Mouse (Mus musculus): ENCODE results near the gene Itga6. TPM values are rescaled to one million over a fixed set of nuclear protein-coding genes. Genes with fewer than 3 reads are reported as not detected.

The Itga6 gene
- polyA plus RNA-seq, 1 experiment = 0.03 TPM

- Histone ChIP-seq H3K27me3 (ENCODE audit: control insufficient read depth) (no peaks in the 10 kb centered on the region), H3K4me3 (replicated peaks) (no peak overlapping the region), H3K36me3 (ENCODE audit: control insufficient read depth) (no peaks in the 10 kb centered on the region), H3K9me3 (ENCODE audit: control insufficient read depth, low read length) (no peaks in the 10 kb centered on the region), H3K4me1 (ENCODE audit: control insufficient read depth) (no peaks in the 10 kb centered on the region)
- TF ChIP-seq TAL1 (IDR thresholded peaks at IDR 0.05; ENCODE audit: low read length) = no peak
- TF ChIP-seq GATA1 (IDR thresholded peaks at IDR 0.05; ENCODE audit: low read length) = no peak
Observed at GRCm38 (mm10) chr2:71728796-71729195, 16.6 kb upstream of the Itga6 start.

- TF ChIP-seq TAL1 (IDR thresholded peaks at IDR 0.05; ENCODE audit: low read length) (no peak), GATA1 (IDR thresholded peaks at IDR 0.05; ENCODE audit: low read length) (no peak)
- H3K4me1 ChIP-seq (ENCODE audit: control insufficient read depth) = no peaks in the 10 kb centered on the region
- no peak overlapping the region for H3K4me3 ChIP-seq (replicated peaks)
- no peaks in the 10 kb centered on the region for H3K36me3 ChIP-seq (ENCODE audit: control insufficient read depth)
- no peaks in the 10 kb centered on the region for H3K9me3 ChIP-seq (ENCODE audit: control insufficient read depth, low read length)
- H3K27me3 ChIP-seq (ENCODE audit: control insufficient read depth) = no peaks in the 10 kb centered on the region
Observed at GRCm38 (mm10) chr2:71730623-71731612, 14.5 kb upstream of the Itga6 start.

GRCm38 (mm10) chr2:71734792-71735392 lies 10.5 kb upstream of the Itga6 start:
- TF ChIP-seq TAL1 (IDR thresholded peaks at IDR 0.05; ENCODE audit: low read length) (no peak), GATA1 (IDR thresholded peaks at IDR 0.05; ENCODE audit: low read length) (no peak)
- Histone ChIP-seq H3K27me3 (ENCODE audit: control insufficient read depth) (no peaks in the 10 kb centered on the region), H3K4me1 (ENCODE audit: control insufficient read depth) (no peaks in the 10 kb centered on the region), H3K4me3 (replicated peaks) (no peak overlapping the region), H3K9me3 (ENCODE audit: control insufficient read depth, low read length) (peaks cover 2% of the 10 kb centered on the region; the same call in 1 of the 2 replicates), H3K36me3 (ENCODE audit: control insufficient read depth) (no peaks in the 10 kb centered on the region)

GRCm38 (mm10) chr2:71735541-71736159 lies 9.8 kb upstream of the Itga6 start:
- TF ChIP-seq GATA1 (IDR thresholded peaks at IDR 0.05; ENCODE audit: low read length) = no peak
- TF ChIP-seq TAL1 (IDR thresholded peaks at IDR 0.05; ENCODE audit: low read length) = no peak
- Histone ChIP-seq H3K4me1 (ENCODE audit: control insufficient read depth) (no peaks in the 10 kb centered on the region), H3K9me3 (ENCODE audit: control insufficient read depth, low read length) (peaks cover 2% of the 10 kb centered on the region; the same call in 1 of the 2 replicates), H3K4me3 (replicated peaks) (no peak overlapping the region), H3K36me3 (ENCODE audit: control insufficient read depth) (no peaks in the 10 kb centered on the region), H3K27me3 (ENCODE audit: control insufficient read depth) (no peaks in the 10 kb centered on the region)

- Histone ChIP-seq H3K27me3 (ENCODE audit: control insufficient read depth) (no peaks in the 10 kb centered on the region), H3K4me1 (ENCODE audit: control insufficient read depth) (no peaks in the 10 kb centered on the region)
Observed at GRCm38 (mm10) chr2:71736213-71736612, 9.2 kb upstream of the Itga6 start.

GRCm38 (mm10) chr2:71739173-71739860 lies 6.1 kb upstream of the Itga6 start:
- no peak for TF ChIP-seq TAL1 (IDR thresholded peaks at IDR 0.05; ENCODE audit: low read length)
- no peak for TF ChIP-seq GATA1 (IDR thresholded peaks at IDR 0.05; ENCODE audit: low read length)
- Histone ChIP-seq H3K4me1 (ENCODE audit: control insufficient read depth) (no peaks in the 10 kb centered on the region), H3K27me3 (ENCODE audit: control insufficient read depth) (peaks cover under 1% of the 10 kb centered on the region), H3K4me3 (replicated peaks) (no peak overlapping the region), H3K36me3 (ENCODE audit: control insufficient read depth) (no peaks in the 10 kb centered on the region), H3K9me3 (ENCODE audit: control insufficient read depth, low read length) (peaks cover 2% of the 10 kb centered on the region; the same call in 1 of the 2 replicates)

More at GRCm38 (mm10) chr2:71736213-71736612, 9.2 kb upstream of the Itga6 start:
- H3K9me3 ChIP-seq (ENCODE audit: control insufficient read depth, low read length) = peaks cover 2% of the 10 kb centered on the region; the same call in 1 of the 2 replicates
- TF ChIP-seq GATA1 (IDR thresholded peaks at IDR 0.05; ENCODE audit: low read length) (no peak), TAL1 (IDR thresholded peaks at IDR 0.05; ENCODE audit: low read length) (no peak)
- H3K4me3 ChIP-seq (replicated peaks) = no peak overlapping the region
- no peaks in the 10 kb centered on the region for H3K36me3 ChIP-seq (ENCODE audit: control insufficient read depth)

GRCm38 (mm10) chr2:71742557-71742956 lies 2.9 kb upstream of the Itga6 start:
- no peak overlapping the region for H3K4me3 ChIP-seq (replicated peaks)
- TF ChIP-seq GATA1 (IDR thresholded peaks at IDR 0.05; ENCODE audit: low read length) (no peak), TAL1 (IDR thresholded peaks at IDR 0.05; ENCODE audit: low read length) (no peak)
- H3K27me3 ChIP-seq (ENCODE audit: control insufficient read depth) = peaks cover 2% of the 10 kb centered on the region
- H3K9me3 ChIP-seq (ENCODE audit: control insufficient read depth, low read length) = no peaks in the 10 kb centered on the region
- H3K36me3 ChIP-seq (ENCODE audit: control insufficient read depth) = no peaks in the 10 kb centered on the region
- no peaks in the 10 kb centered on the region for H3K4me1 ChIP-seq (ENCODE audit: control insufficient read depth)

- no peaks in the 10 kb centered on the region for H3K4me1 ChIP-seq (ENCODE audit: control insufficient read depth)
- no peak for TF ChIP-seq TAL1 (IDR thresholded peaks at IDR 0.05; ENCODE audit: low read length)
- TF ChIP-seq GATA1 (IDR thresholded peaks at IDR 0.05; ENCODE audit: low read length) = no peak
- no peaks in the 10 kb centered on the region for H3K36me3 ChIP-seq (ENCODE audit: control insufficient read depth)
- H3K9me3 ChIP-seq (ENCODE audit: control insufficient read depth, low read length) = no peaks in the 10 kb centered on the region
- peaks cover 2% of the 10 kb centered on the region for H3K27me3 ChIP-seq (ENCODE audit: control insufficient read depth)
- no peak overlapping the region for H3K4me3 ChIP-seq (replicated peaks)
Observed at GRCm38 (mm10) chr2:71743377-71743776, 2.0 kb upstream of the Itga6 start.
